Mouse (Mus musculus): ENCODE data around the gene Tor1aip1.
A peak's percentile ranks its signal among the peaks of the same experiment; 100 is the strongest.

Tor1aip1 gene

DNA sequence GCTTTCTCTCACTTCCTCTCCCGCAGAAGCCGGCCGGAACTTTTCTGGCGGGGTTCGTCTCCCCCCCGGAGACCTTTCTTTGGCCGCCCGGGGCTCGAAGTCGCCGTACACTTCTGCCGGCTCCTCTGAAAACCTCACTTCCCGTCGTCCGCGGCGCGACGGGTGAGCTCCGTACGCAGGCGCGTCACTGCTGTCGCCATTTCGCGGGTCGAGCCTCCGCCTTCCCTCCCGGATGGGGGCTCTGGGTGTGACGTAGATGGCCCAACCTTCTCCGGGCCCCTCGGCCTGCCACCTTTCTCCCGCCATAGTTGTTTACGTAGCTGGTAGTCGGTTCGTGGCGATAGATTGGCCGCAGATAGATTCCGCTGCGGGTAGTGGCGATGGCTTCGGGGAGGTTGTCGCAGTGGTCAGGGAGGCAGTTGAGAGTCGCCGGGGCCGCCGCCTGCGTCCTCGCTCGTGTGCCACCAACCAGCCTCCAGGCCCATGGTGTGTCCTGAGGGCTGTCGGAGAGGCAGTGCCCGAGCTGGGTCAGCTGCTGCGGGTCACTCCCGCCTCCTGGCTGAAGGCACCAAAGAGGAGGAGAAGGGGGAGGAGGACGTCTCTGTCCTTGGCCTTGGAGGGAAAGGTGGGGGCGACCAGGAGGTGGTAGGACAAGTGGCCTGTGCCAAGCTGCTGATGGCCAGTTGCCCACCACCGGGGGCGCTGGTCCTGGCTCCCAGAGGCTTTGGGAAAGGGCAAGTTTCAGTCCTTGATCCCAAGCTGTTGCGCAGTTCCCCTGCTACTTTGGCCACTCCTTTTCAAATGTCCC, at the start of gene Tor1aip1:
Tor1aip1 (minus strand) TSS at position 551 of the 808 bp plus-strand sequence.
- peak; percentile 97 for DNase-seq (ENCODE audit: low read depth, low spot score)

DNA sequence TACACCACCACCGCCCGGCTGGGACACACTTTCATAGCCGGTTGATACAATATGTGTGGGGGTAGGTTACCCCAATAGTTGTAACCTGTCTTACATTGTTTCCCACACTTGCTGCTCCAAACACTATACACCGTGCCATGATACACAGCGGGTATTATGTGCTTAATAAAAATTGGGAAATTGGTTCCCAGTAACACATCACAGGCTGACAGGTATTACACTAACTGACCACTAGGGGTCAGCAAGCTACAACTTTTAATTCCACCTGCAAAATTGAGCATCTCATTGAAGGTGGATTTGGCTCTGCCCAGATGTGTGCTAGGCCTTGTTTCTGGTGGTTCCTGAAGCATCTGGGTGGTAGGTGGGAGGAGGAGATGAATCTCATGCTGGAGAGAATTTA, 49.5 kb upstream of the Tor1aip1 start:
- peak; percentile 54 for DNase-seq (ENCODE audit: low read depth, low spot score)

DNA sequence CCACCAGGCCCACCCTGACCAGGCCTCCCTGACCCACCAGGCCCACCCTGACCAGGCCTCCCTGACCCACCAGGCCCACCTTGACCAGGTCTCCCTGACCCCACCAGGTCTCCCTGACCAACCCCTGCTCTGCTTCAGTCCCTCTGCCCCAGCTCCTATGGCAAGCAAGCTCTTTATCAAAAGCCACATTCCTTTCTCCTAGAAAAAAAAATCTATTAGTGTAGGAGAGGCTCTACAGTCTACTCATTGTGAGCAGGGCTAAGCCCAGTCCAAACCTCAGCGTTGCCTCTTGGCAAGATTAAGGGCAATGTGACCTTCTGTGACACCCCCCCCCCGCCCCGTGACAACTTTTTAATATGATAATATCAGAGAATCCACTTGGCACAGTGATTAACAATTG, 48.3 kb upstream of the Tor1aip1 start:
- no peak for DNase-seq (ENCODE audit: low read depth, low spot score)

DNA sequence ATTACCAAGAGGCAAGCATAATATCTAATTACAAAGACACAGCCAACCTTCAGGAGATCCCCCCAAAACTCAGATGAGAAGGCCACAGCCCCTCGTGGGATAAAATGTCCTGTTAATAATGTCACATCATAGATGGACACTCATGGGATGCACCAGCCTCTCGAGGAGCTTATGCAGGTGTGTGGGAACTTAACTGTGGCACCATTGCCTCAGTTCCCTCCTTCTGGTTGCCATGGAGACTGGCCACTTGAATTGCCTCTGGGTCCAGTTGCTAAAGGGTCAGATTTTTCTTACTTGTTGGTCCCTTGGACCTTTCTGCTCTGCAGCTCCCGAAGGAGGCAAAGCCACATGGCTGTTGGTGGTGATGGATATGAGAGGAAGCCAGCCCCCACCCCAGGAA, 41.4 kb upstream of the Tor1aip1 start:
- peak; percentile 54 for DNase-seq (ENCODE audit: low read depth, low spot score)

DNA sequence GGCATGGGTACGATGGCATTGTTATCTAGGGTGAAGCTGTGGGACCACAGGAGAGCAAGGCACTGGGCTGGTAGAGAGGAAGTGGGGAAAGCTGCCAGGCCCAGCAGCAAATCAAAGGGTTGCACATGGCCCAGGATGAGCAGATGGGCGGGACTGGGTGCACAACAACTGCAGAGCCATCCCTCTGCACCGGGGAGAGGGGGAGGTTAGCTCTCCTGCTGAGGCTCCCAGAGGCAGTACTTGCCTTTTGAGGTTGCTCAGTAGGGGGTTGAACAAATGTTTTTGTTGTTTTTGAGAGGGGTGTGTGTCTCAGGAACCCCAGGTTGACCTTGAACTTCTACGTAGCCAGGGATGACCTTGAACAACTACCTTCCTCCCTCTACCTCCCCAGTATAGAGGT, 40.2 kb upstream of the Tor1aip1 start:
- peak; percentile 78 for DNase-seq (ENCODE audit: low read depth, low spot score)

DNA sequence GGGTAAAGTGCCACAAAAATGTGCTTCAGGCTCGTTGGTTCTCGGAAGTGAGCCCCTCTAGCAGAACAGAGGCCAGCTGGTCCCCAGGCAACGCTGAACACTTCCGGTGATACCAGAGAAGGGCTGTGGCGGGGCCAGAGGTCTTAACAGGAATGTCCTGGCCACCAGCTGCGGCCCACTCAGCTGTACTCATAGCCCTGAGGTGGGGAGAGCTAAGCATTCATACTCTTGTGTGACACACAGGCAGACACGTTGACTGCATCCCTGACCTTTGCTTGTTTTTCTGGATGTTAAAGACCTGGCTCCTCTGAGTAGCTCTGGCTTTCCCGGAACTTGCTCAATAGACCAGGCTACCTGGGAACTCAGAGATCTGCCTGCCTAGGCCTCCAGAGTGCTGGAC, 38.3 kb upstream of the Tor1aip1 start:
- no peak for DNase-seq (ENCODE audit: low read depth, low spot score)

DNA sequence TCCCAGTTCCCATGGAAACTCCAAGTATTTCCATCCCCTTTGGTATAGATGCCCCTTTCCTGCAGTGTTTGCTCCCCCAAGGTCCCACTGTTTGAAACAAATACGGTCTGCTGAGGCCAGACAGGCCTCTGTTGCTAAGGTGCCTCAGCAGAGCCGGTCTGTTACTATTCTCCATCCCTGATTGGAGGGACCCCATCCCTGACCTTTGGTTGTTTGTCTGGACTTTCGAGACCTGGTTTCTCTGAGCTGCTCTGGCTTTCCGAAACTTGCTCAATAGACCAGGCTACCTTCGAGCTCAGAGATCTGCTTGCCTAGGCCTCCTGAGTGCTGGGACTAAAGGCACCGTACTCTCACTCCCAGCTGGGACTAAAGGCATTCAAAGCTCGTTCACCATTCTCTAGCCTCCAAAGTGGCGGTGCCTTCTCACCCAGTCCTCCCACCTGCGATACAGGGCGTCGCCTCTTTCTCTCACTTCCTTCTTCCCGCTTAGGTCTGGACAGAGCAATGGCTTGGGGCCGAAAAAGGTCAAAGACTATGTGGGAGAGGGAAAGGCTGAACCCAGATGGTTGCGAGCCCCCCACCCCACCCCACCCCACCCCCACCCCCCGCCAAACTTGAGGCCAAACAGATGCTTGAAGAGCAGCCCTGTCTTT, 37.0 kb upstream of the Tor1aip1 start:
- peak; percentile 35 for DNase-seq (ENCODE audit: low read depth, low spot score)

DNA sequence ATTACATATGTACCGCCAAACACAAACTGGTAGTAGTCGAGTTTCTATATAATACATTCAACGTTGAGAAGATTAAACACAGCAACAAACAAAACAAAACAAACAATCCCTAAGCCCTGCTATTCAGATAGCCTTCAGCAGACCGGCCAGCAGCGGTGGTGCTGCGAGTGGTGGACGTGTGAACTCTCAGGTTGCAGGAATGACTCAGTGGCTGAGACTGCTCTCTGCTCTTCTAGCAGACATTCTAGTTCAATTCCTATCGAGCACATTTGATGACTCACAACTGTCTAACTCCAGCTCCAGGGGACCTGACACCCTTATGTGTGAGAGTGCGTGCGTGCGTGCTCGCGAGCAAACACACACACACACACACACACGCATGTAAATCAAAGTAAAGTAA, 33.8 kb upstream of the Tor1aip1 start:
- no peak for DNase-seq (ENCODE audit: low read depth, low spot score)

DNA sequence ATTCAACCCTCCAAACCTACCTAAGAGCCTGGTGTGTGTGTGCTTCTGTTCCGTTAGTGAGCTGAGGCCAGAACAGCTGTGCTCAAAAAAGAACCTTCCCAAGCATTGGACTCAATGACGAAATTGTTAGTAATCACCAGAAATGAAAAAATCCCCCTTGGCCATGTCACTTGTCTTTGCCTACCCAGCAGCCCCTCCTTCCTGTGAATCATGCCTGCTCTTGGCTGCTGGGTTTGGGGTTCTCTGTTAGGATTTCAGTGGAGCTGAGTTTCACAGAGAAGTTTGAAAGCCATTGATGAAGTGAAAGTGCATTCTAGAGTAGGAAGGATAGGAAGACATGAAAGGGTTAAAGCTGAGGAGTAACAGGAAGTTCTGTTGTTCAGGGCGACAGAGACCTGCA, 29.9 kb upstream of the Tor1aip1 start:
- no peak for DNase-seq (ENCODE audit: low read depth, low spot score)

DNA sequence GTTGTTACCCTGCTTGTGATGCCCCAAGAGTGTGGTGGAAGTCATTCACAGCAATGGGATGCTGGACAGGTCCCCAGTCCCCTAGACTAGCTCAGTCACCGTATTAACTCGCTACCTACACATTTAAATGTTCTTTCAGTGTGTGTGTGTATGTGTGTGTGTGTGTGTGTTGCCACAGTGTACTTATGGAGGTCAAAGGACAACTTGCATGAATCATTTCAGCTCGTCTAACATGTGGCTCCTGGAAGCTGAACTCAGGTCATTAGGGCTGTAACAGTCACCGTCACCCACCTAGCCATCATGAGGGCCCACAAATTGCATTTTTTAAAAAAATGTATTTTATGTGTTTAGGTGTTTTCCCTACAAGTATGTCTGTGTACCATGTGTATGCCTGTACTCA, 25.9 kb upstream of the Tor1aip1 start:
- no peak for DNase-seq (ENCODE audit: low read depth, low spot score)

DNA sequence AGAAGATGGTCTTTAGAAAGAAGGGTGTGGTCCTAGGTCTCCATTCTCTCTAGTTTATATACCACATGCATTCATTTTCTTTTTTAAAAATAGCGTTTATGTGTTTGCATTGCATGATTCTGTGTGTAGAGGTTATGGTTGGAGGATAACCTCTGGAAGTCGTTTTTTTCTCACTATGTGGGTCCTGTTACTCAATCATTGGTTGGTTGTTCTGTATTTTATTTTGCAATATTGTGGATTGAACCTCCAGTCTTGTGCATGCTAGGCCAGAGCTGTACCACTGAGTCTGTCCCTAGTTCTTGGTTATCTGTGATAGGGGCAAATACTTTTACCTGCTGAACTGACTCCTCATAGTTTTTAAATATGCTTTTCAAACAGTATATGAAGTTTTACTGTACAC, 21.9 kb upstream of the Tor1aip1 start:
- DNase-seq (ENCODE audit: low read depth, low spot score) = no peak

DNA sequence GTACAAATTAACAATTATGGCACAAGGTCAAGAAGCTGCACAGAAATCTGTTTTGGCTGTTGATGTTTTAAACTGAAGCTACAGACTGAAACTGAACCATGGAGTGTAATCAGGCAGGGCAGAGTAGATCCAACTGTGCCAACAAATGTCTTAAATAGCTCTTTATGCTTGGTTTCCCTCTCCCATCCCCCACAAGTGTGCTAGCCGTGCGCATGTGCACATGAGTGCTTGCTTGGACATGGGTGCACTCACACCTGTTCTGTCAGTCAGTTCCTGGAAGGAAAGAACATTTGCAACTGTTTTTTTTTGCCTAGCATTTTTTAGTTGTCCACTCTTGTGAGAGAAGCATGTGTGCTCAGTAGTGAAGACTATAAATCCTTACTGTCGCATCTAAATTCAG, 10.4 kb upstream of the Tor1aip1 start:
- DNase-seq (ENCODE audit: low read depth, low spot score) = no peak

DNA sequence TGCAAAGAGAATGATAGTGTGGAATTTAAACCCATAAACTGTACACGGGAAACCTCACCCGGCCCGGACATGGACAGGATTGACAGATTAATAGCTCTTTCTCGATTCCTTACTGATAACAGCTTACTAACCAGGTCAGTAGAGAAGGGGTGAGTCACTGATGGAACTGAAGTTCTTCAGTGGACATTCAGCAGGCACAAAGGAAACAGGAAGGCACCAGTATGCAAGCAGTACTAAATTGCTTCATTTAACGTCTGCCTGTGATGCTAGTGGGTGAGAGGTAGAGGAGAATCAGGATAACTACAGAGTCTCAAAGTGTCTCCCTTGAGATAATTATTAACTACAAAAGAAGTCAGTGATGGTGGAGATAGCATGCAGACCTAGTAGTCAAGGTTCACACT, 7.9 kb upstream of the Tor1aip1 start:
- no peak for DNase-seq (ENCODE audit: low read depth, low spot score)

DNA sequence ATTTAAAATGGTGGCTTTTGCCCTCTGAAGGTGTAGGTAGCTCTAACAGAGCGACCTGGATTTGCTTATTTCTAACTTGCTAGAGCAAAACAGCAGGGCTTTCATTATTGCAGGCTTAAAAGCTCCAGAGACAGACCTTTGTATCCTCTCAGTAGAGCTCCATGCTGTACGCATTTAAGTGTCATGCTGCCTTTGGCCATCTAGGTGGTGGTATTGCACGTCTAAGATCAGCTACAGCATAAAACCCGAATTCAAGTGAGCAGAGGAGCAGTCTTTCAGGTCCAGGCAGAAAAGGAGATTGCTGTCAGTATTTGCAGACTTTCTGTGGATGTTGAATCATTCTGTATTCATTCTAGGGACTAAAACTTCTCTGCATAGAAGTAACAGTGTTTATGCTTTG, 6.7 kb upstream of the Tor1aip1 start:
- peak; percentile 83 for DNase-seq (ENCODE audit: low read depth, low spot score)

DNA sequence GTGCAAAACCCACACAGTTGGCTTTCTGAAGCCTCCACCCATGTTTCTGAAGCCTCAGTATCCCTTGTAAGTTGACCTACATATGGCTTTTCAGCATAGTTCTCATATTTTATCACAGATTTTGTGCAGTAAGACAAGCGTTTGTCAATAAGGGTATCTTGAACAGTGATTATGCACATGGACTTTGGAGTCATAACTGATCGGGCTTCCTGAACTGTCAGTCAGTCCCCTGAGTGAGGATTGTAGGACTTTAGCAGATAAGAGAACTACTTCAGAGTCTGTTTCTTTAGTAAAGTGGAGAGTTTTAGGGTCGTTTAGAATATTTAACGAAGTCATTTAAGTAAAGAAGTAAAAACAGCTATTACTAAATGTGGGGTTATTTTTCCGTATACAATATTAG, 6.2 kb upstream of the Tor1aip1 start:
- no peak for DNase-seq (ENCODE audit: low read depth, low spot score)

DNA sequence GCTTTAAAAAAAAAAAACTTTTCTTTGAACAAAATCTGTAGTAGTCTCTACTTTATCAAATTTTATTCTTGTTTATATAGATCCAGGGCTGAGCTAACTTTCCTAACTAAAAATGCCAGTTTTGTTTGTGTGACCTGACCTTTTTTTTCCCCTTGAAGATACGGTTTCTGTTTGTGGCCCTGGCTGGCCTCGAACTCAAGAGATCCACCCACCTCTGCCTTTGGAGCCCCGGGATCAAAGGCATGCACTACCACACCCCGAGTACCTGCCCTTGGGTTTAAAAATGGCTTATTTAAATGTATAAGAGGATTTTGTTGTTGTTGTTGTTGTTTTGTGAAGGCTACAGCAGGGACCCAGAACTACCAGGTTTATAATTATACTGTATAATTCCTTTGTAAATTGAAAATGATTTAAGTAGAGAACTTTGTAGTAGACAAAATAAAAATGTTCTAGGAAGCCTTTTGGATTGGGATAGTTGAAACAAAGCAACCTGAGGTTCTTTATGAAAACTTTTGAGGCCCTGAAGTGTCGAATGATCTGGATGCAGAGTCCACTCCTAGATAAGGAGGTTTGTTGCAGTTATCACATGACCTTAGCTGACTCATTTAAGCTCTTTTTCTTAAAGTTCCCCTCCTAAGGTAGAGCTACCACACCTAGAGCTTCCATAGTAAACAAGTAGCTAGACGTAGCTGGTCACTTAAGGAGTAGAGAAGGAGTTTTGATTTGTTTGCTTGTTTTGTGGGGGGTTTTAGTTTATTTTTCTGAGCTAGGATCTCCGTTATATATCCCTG, 5.4 kb upstream of the Tor1aip1 start:
- peak; percentile 45 for DNase-seq (ENCODE audit: low read depth, low spot score)

DNA sequence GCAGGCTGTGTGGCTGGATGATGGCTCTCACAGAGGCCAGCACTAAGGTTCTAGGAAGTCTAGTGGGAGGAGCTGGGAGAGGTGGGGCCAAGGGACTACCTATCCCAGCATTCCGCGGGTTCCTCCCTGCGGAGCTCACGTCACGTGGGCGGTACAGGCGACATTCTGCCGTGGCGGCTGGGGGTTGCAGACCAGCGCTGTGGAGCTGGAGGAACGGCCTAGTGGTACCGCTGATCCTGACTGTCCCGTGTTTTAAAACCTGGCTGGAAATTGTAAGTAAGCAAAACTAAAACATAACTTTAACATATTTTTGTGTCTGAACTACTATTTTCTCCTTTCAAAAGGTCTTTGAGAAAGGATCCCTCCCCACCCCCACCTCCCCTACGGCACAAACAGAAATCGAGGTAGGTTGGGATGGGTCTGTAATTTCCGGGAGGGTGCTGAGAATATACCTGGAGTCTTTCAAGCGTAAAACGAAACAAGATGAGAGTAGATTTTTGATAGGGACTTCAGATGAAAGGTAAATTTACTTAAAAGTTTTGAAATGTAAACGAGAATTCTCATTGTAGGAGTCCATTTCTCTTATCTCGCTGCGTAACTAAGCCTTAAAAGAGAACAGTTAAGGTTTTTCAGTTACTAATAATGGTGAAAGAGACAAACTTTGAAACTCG, 4.6 kb upstream of the Tor1aip1 start:
- peak; percentile 98 for DNase-seq (ENCODE audit: low read depth, low spot score)

DNA sequence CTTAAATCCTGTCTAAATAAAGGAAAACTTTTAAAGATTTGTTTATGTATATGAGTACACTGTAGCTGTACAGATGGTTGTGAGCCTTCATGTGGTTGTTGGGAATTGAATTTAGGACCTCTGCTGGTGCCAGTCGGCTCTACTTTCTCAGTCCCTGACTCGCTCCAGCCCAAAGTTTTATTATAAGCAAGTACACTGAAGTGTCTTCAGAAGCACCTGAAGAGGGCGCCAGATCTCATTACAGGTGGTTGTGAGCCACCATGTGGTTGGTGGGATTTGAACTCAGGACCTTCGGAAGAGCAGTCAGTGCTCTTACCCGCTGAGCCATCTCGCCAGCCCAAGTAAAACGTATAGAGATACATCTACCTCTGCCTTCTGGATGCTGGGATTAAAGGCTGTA, 3.7 kb upstream of the Tor1aip1 start:
- peak; percentile 89 for DNase-seq (ENCODE audit: low read depth, low spot score)

DNA sequence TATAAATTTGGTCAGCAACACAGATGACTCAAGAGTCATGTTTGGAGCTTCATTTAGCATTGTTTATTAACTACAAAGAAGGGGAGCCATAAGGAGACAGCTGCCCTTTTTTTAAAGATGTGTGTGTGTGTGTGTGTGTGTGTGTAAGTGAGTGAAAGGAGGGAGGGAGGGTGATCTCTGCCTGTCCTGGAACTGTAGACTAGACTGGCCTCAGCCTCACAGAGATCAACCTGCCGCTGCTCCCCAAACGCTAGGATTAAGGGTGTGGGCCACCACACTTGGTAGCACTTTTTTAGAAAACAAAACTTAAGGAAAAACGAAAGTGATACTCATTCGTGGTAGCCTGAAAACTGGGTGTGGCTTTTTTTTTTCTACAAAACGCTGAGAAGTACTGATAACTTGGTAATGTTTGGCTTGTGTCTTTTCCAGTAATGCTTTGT, 884 bp upstream of the Tor1aip1 start:
- no peak for DNase-seq (ENCODE audit: low read depth, low spot score)

DNA sequence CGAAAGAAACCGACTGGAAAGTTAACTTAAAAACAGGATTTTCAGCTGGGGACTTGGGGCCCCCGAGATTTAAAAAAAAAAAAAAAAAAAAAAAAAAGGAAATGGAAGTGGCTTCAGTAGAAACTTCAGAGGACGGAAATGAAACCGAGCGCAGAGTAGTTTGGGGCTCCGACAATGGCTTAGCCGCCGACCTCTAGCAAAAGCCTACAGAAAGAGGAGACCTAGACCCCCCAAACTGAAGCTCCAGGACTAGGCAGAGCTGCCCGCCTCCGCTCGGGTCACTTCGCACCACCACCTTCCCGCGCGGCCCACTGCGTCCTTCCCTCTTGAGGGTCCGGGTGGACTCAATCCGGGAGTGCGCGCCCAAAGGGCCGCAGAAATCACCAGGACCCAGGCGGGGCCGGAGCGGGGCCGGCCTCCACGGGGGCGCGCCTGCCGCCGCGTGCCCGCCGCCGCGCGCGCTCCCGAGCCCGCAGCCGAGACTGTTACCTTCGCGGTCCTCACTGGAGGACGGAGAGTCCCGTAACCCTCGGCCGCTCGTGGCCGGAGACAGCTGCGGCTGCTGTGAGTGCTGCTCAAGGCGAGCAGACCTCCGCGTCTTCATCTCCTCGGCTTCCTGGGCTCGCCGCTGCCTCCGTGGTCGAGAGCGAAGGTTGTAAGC, 881 bp downstream of the Tor1aip1 start, which contains the start of gene Tor1aip2:
Tor1aip2 (plus strand) TSS at position 135 of the 661 bp plus-strand sequence.
- peak; percentile 86 for DNase-seq (ENCODE audit: low read depth, low spot score)

DNA sequence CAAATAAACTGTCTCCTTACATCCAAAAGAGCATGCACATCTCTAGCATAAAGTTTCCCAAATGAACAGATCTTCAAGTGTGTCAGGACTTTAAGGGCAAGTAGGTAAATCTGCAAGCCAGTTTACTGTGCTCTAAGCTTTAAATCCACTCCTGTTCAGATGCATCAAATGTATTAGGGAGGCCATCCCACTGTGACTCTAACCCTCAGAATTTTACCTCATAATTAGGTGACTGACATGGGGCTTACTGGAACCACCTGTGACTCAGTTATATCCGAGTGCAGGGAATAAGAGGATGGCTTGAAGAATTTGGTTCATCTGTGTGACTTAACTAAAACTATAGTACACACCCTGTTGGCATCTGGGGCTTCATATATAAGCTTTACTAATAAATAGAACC, 1.6 kb downstream of the Tor1aip1 start:
- DNase-seq (ENCODE audit: low read depth, low spot score) = no peak

Data from R1 (cell line).